Mouse (Mus musculus): Measurements from ENCODE around the gene Gtf3c3. TPM values are rescaled to one million over a fixed set of nuclear protein-coding genes. Genes with fewer than 3 reads are reported as not detected.

The Gtf3c3 gene
- polyA plus RNA-seq (2014; fragmentation: Nextera tagmentation; extraction: Ambion mirVana) = 36.7 and 42.7 TPM in 2 replicates

- no peaks in the 10 kb centered on the region for H3K4me1 ChIP-seq (ENCODE audit: control insufficient read depth, insufficient read depth, low read length)
- ATAC-seq (replicated peaks; ENCODE audit: insufficient number of reproducible peaks, low FRiP score, low TSS enrichment, low read depth) (peak; percentile 99), DNase-seq (ENCODE audit: low spot score) (peak; percentile 84)
- peak within 1 kb of the TSS; percentile 71 for H3K4me2 ChIP-seq (ENCODE audit: low read depth, low read length)
- H3K36me3 ChIP-seq (replicated peaks; ENCODE audit: control insufficient read depth, insufficient read depth, low read depth, low read length) = no peaks in the 10 kb centered on the region
- H3K9ac ChIP-seq (replicated peaks; ENCODE audit: low read length) = peak within 1 kb of the TSS; percentile 89
- no peak within 1 kb of the TSS for H3K27ac ChIP-seq (replicated peaks; ENCODE audit: low read depth, low read length)
- H3K4me3 ChIP-seq (ENCODE audit: low read depth, low read length) = peak within 1 kb of the TSS; percentile 75
- 3% methylated on average over 39 of the region's 39 CpGs for WGBS
- H3K27me3 ChIP-seq (ENCODE audit: control insufficient read depth, insufficient read depth, low read length) = no peaks in the 10 kb centered on the region
- no peaks in the 10 kb centered on the region for H3K9me3 ChIP-seq (replicated peaks; ENCODE audit: control insufficient read depth, low read length)
Observed at GRCm38 (mm10) chr1:54438340-54439079, at the start of gene Gtf3c3. TSS of gene Gtf3c3 (minus strand) at chr1:54438971.

GRCm38 (mm10) chr1:54484744-54485420 lies 46.1 kb upstream of the Gtf3c3 start:
- WGBS = 86% methylated on average over 3 of the region's 3 CpGs
- DNase-seq (ENCODE audit: low spot score) (no peak), ATAC-seq (replicated peaks; ENCODE audit: insufficient number of reproducible peaks, low FRiP score, low TSS enrichment, low read depth) (no peak)
- Histone ChIP-seq H3K9ac (replicated peaks; ENCODE audit: low read length) (no peak overlapping the region), H3K4me2 (ENCODE audit: low read depth, low read length) (no peak overlapping the region), H3K9me3 (replicated peaks; ENCODE audit: control insufficient read depth, low read length) (no peaks in the 10 kb centered on the region), H3K27me3 (ENCODE audit: control insufficient read depth, insufficient read depth, low read length) (no peaks in the 10 kb centered on the region), H3K27ac (replicated peaks; ENCODE audit: low read depth, low read length) (no peak overlapping the region), H3K4me3 (ENCODE audit: low read depth, low read length) (no peak overlapping the region), H3K36me3 (replicated peaks; ENCODE audit: control insufficient read depth, insufficient read depth, low read depth, low read length) (no peaks in the 10 kb centered on the region), H3K4me1 (ENCODE audit: control insufficient read depth, insufficient read depth, low read length) (no peaks in the 10 kb centered on the region)

- DNase-seq (ENCODE audit: low spot score) (no peak), ATAC-seq (replicated peaks; ENCODE audit: insufficient number of reproducible peaks, low FRiP score, low TSS enrichment, low read depth) (no peak)
- no peaks in the 10 kb centered on the region for H3K27me3 ChIP-seq (ENCODE audit: control insufficient read depth, insufficient read depth, low read length)
- no peak overlapping the region for H3K27ac ChIP-seq (replicated peaks; ENCODE audit: low read depth, low read length)
- H3K9me3 ChIP-seq (replicated peaks; ENCODE audit: control insufficient read depth, low read length) = no peaks in the 10 kb centered on the region
- no peaks in the 10 kb centered on the region for H3K4me1 ChIP-seq (ENCODE audit: control insufficient read depth, insufficient read depth, low read length)
- no peak overlapping the region for H3K4me2 ChIP-seq (ENCODE audit: low read depth, low read length)
- H3K36me3 ChIP-seq (replicated peaks; ENCODE audit: control insufficient read depth, insufficient read depth, low read depth, low read length) = no peaks in the 10 kb centered on the region
- no peak overlapping the region for H3K4me3 ChIP-seq (ENCODE audit: low read depth, low read length)
- WGBS = 95% methylated on average over 12 of the region's 12 CpGs
- no peak overlapping the region for H3K9ac ChIP-seq (replicated peaks; ENCODE audit: low read length)
Observed at GRCm38 (mm10) chr1:54480491-54480890, 41.7 kb upstream of the Gtf3c3 start.

- H3K9ac ChIP-seq (replicated peaks; ENCODE audit: low read length) = no peak overlapping the region
- H3K27me3 ChIP-seq (ENCODE audit: control insufficient read depth, insufficient read depth, low read length) = no peaks in the 10 kb centered on the region
- no peaks in the 10 kb centered on the region for H3K9me3 ChIP-seq (replicated peaks; ENCODE audit: control insufficient read depth, low read length)
- ATAC-seq (replicated peaks; ENCODE audit: insufficient number of reproducible peaks, low FRiP score, low TSS enrichment, low read depth) (no peak), DNase-seq (ENCODE audit: low spot score) (no peak)
- H3K27ac ChIP-seq (replicated peaks; ENCODE audit: low read depth, low read length) = no peak overlapping the region
- H3K36me3 ChIP-seq (replicated peaks; ENCODE audit: control insufficient read depth, insufficient read depth, low read depth, low read length) = no peaks in the 10 kb centered on the region
- H3K4me3 ChIP-seq (ENCODE audit: low read depth, low read length) = no peak overlapping the region
- H3K4me2 ChIP-seq (ENCODE audit: low read depth, low read length) = no peak overlapping the region
- H3K4me1 ChIP-seq (ENCODE audit: control insufficient read depth, insufficient read depth, low read length) = no peaks in the 10 kb centered on the region
Observed at GRCm38 (mm10) chr1:54468662-54469061, 29.9 kb upstream of the Gtf3c3 start.

GRCm38 (mm10) chr1:54467366-54467765 lies 28.6 kb upstream of the Gtf3c3 start:
- no peaks in the 10 kb centered on the region for H3K9me3 ChIP-seq (replicated peaks; ENCODE audit: control insufficient read depth, low read length)

GRCm38 (mm10) chr1:54452116-54452515 lies 13.3 kb upstream of the Gtf3c3 start:
- WGBS = 85% methylated on average over 2 of the region's 2 CpGs
- H3K4me3 ChIP-seq (ENCODE audit: low read depth, low read length) = no peak overlapping the region
- ATAC-seq (replicated peaks; ENCODE audit: insufficient number of reproducible peaks, low FRiP score, low TSS enrichment, low read depth) = no peak
- H3K4me1 ChIP-seq (ENCODE audit: control insufficient read depth, insufficient read depth, low read length) = no peaks in the 10 kb centered on the region
- no peak for DNase-seq (ENCODE audit: low spot score)
- no peak overlapping the region for H3K9ac ChIP-seq (replicated peaks; ENCODE audit: low read length)
- H3K36me3 ChIP-seq (replicated peaks; ENCODE audit: control insufficient read depth, insufficient read depth, low read depth, low read length) = no peaks in the 10 kb centered on the region
- H3K4me2 ChIP-seq (ENCODE audit: low read depth, low read length) = no peak overlapping the region
- no peaks in the 10 kb centered on the region for H3K9me3 ChIP-seq (replicated peaks; ENCODE audit: control insufficient read depth, low read length)
- no peak overlapping the region for H3K27ac ChIP-seq (replicated peaks; ENCODE audit: low read depth, low read length)
- H3K27me3 ChIP-seq (ENCODE audit: control insufficient read depth, insufficient read depth, low read length) = no peaks in the 10 kb centered on the region

More at GRCm38 (mm10) chr1:54467366-54467765, 28.6 kb upstream of the Gtf3c3 start:
- Histone ChIP-seq H3K4me3 (ENCODE audit: low read depth, low read length) (no peak overlapping the region), H3K4me1 (ENCODE audit: control insufficient read depth, insufficient read depth, low read length) (no peaks in the 10 kb centered on the region), H3K27ac (replicated peaks; ENCODE audit: low read depth, low read length) (no peak overlapping the region), H3K36me3 (replicated peaks; ENCODE audit: control insufficient read depth, insufficient read depth, low read depth, low read length) (no peaks in the 10 kb centered on the region), H3K4me2 (ENCODE audit: low read depth, low read length) (no peak overlapping the region), H3K27me3 (ENCODE audit: control insufficient read depth, insufficient read depth, low read length) (no peaks in the 10 kb centered on the region), H3K9ac (replicated peaks; ENCODE audit: low read length) (no peak overlapping the region)
- WGBS = 96% methylated on average over 1 of the region's 1 CpGs
- ATAC-seq (replicated peaks; ENCODE audit: insufficient number of reproducible peaks, low FRiP score, low TSS enrichment, low read depth) = no peak
- no peak for DNase-seq (ENCODE audit: low spot score)

GRCm38 (mm10) chr1:54448833-54449232 lies 10.1 kb upstream of the Gtf3c3 start:
- ATAC-seq (replicated peaks; ENCODE audit: insufficient number of reproducible peaks, low FRiP score, low TSS enrichment, low read depth) (no peak), DNase-seq (ENCODE audit: low spot score) (no peak)
- Histone ChIP-seq H3K9me3 (replicated peaks; ENCODE audit: control insufficient read depth, low read length) (no peaks in the 10 kb centered on the region), H3K9ac (replicated peaks; ENCODE audit: low read length) (no peak overlapping the region), H3K4me3 (ENCODE audit: low read depth, low read length) (no peak overlapping the region), H3K4me2 (ENCODE audit: low read depth, low read length) (no peak overlapping the region), H3K4me1 (ENCODE audit: control insufficient read depth, insufficient read depth, low read length) (no peaks in the 10 kb centered on the region), H3K27ac (replicated peaks; ENCODE audit: low read depth, low read length) (no peak overlapping the region), H3K27me3 (ENCODE audit: control insufficient read depth, insufficient read depth, low read length) (no peaks in the 10 kb centered on the region), H3K36me3 (replicated peaks; ENCODE audit: control insufficient read depth, insufficient read depth, low read depth, low read length) (no peaks in the 10 kb centered on the region)
- WGBS = 79% methylated on average over 4 of the region's 4 CpGs

- H3K27ac ChIP-seq (replicated peaks; ENCODE audit: low read depth, low read length) = no peak overlapping the region
- H3K27me3 ChIP-seq (ENCODE audit: control insufficient read depth, insufficient read depth, low read length) = no peaks in the 10 kb centered on the region
- H3K9ac ChIP-seq (replicated peaks; ENCODE audit: low read length) = no peak overlapping the region
- no peak overlapping the region for H3K4me2 ChIP-seq (ENCODE audit: low read depth, low read length)
- no peaks in the 10 kb centered on the region for H3K36me3 ChIP-seq (replicated peaks; ENCODE audit: control insufficient read depth, insufficient read depth, low read depth, low read length)
- H3K4me3 ChIP-seq (ENCODE audit: low read depth, low read length) = no peak overlapping the region
- no peaks in the 10 kb centered on the region for H3K4me1 ChIP-seq (ENCODE audit: control insufficient read depth, insufficient read depth, low read length)
- H3K9me3 ChIP-seq (replicated peaks; ENCODE audit: control insufficient read depth, low read length) = no peaks in the 10 kb centered on the region
- 57% methylated on average over 7 of the region's 7 CpGs for WGBS
- ATAC-seq (replicated peaks; ENCODE audit: insufficient number of reproducible peaks, low FRiP score, low TSS enrichment, low read depth) (no peak), DNase-seq (ENCODE audit: low spot score) (peak; percentile 6)
Observed at GRCm38 (mm10) chr1:54443641-54444040, 4.9 kb upstream of the Gtf3c3 start.

Data from embryonic facial prominence, embryonic 11.5 days (tissue).